Mouse (Mus musculus) intestine, embryonic 14.5 days (tissue): ENCODE results near the gene Itga2b. TPM values are rescaled to one million over a fixed set of nuclear protein-coding genes. Genes with fewer than 3 reads are reported as not detected.

Experiments
- ATAC-seq: fragments of 200-750 bp; cut with Nextera tagmentation; replicated peaks from 2 replicates; pipeline ENCODE4 v1.8.0; 2017; ENCODE audit warnings: low read depth, moderate number of reproducible peaks, moderate TSS enrichment, moderate library complexity; ENCODE audit not compliant: low FRiP score, low TSS enrichment
- DNase-seq: peaks from one replicate; pipeline ENCODE4 v3.0.0-alpha.2; 2018; ENCODE audit warnings: low spot score
- H3K27ac ChIP-seq: fragments of 300-500 bp; sonication (generic); 2 replicates; pipeline ENCODE4 v1.5.1; 2014; ENCODE audit warnings: low read depth, mild to moderate bottlenecking, control low read depth
- H3K27me3 ChIP-seq: fragments of 300-500 bp; sonication (generic); replicated peaks from 2 replicates; pipeline ENCODE4 v1.6.1; 2014; ENCODE audit warnings: low read length, control low read depth; ENCODE audit not compliant: control insufficient read depth, insufficient read depth
- H3K36me3 ChIP-seq: fragments of 300-500 bp; sonication (generic); 2 replicates; pipeline ENCODE4 v1.6.1; 2014; ENCODE audit warnings: low read length, control low read depth; ENCODE audit not compliant: control insufficient read depth, insufficient read depth
- H3K4me1 ChIP-seq: fragments of 300-500 bp; sonication (generic); replicated peaks from 2 replicates; pipeline ENCODE4 v1.6.1; 2014; ENCODE audit warnings: low read length, control low read depth, mixed read lengths; ENCODE audit not compliant: control insufficient read depth, insufficient read depth
- H3K4me2 ChIP-seq: fragments of 300-500 bp; sonication (generic); 2 replicates; pipeline ENCODE4 v1.6.1; 2014; ENCODE audit warnings: low read length
- H3K4me3 ChIP-seq: fragments of 300-500 bp; sonication (generic); 2 replicates; pipeline ENCODE4 v1.5.1; 2014; ENCODE audit warnings: low read depth, low read length, control low read depth, mixed read lengths
- H3K9ac ChIP-seq: fragments of 300-500 bp; sonication (generic); 2 replicates; pipeline ENCODE4 v1.6.1; 2014; ENCODE audit warnings: mild to moderate bottlenecking, low read length
- H3K9me3 ChIP-seq: fragments of 300-500 bp; sonication (generic); 2 replicates; pipeline ENCODE4 v1.6.1; 2016; ENCODE audit warnings: low read length, control low read depth; ENCODE audit not compliant: control insufficient read depth
- WGBS: fragments of 180-500 bp; shearing (Covaris S2); extraction: QIAGEN DNeasy Blood & Tissue Kit; methylation state at CpG from one replicate; pipeline ENCODE4 v1.1.7; 2014; 5-methylcytosine and 5-hydroxymethylcytosine counted together
- polyA plus RNA-seq: library from polyadenylated mRNA; unstranded; fragments of >200 nt; fragmentation: Nextera tagmentation; extraction: Ambion mirVana; gene quantifications from 2 replicates; pipeline ENCODE4 v1.2.1, GENCODE M21; 2014

The Itga2b gene
- polyA plus RNA-seq: 4.9 and 6.4 TPM in 2 replicates

GRCm38 (mm10) chr11:102469648-102470357 lies at the start of gene Itga2b:
Gene Itga2b (minus strand): TSS chr11:102470122.
- Histone ChIP-seq H3K4me2 (no peak within 1 kb of the TSS), H3K27ac (no peak within 1 kb of the TSS), H3K9ac (no peak within 1 kb of the TSS), H3K9me3 (no peaks in the 10 kb centered on the region), H3K4me1 (peaks cover 15% of the 10 kb centered on the region), H3K27me3 (peaks cover 9% of the 10 kb centered on the region; the same call in 1 of the 2 replicates), H3K4me3 (no peak within 1 kb of the TSS), H3K36me3 (no peaks in the 10 kb centered on the region)
- DNase-seq (no peak), ATAC-seq (no peak)
- 58% methylated on average over 11 of the region's 11 CpGs for WGBS

- H3K4me1 ChIP-seq: no peaks in the 10 kb centered on the region
- WGBS: 81% methylated on average over 1 of the region's 1 CpGs
- 0 out of 2 replicates have a peak, but pooled peaks cover 14% of the 10 kb centered on the region for H3K36me3 ChIP-seq
- DNase-seq (no peak), ATAC-seq (no peak)
- no peak overlapping the region for H3K9ac ChIP-seq
- no peak overlapping the region for H3K4me2 ChIP-seq
- H3K27ac ChIP-seq: no peak overlapping the region
- H3K9me3 ChIP-seq: no peaks in the 10 kb centered on the region
- H3K27me3 ChIP-seq: no peaks in the 10 kb centered on the region
- no peak overlapping the region for H3K4me3 ChIP-seq
Measured at GRCm38 (mm10) chr11:102514793-102515424, 45.0 kb upstream of the Itga2b start.

- no peaks in the 10 kb centered on the region for H3K4me1 ChIP-seq
- no peaks in the 10 kb centered on the region for H3K27me3 ChIP-seq
- H3K9me3 ChIP-seq: no peaks in the 10 kb centered on the region
- H3K9ac ChIP-seq: no peak overlapping the region
- H3K36me3 ChIP-seq: peaks cover 28% of the 10 kb centered on the region
- WGBS: 77% methylated on average over 6 of the region's 6 CpGs
- H3K4me2 ChIP-seq: no peak overlapping the region
- ATAC-seq: no peak
- no peak overlapping the region for H3K27ac ChIP-seq
- H3K4me3 ChIP-seq: no peak overlapping the region
- no peak for DNase-seq
Measured at GRCm38 (mm10) chr11:102510226-102510625, 40.3 kb upstream of the Itga2b start.

- ATAC-seq (no peak), DNase-seq (no peak)
- Histone ChIP-seq H3K4me3 (no peak overlapping the region), H3K9ac (no peak overlapping the region), H3K4me2 (no peak overlapping the region), H3K4me1 (no peaks in the 10 kb centered on the region), H3K27me3 (no peaks in the 10 kb centered on the region), H3K36me3 (peaks cover 62% of the 10 kb centered on the region), H3K27ac (no peak overlapping the region), H3K9me3 (no peaks in the 10 kb centered on the region)
- 80% methylated on average over 2 of the region's 2 CpGs for WGBS
Measured at GRCm38 (mm10) chr11:102496732-102497131, 26.8 kb upstream of the Itga2b start.

GRCm38 (mm10) chr11:102496206-102496605 lies 26.3 kb upstream of the Itga2b start:
- Histone ChIP-seq H3K9ac (no peak overlapping the region), H3K9me3 (no peaks in the 10 kb centered on the region), H3K4me3 (no peak overlapping the region), H3K27me3 (no peaks in the 10 kb centered on the region), H3K4me1 (no peaks in the 10 kb centered on the region), H3K27ac (no peak overlapping the region), H3K4me2 (no peak overlapping the region), H3K36me3 (peaks cover 58% of the 10 kb centered on the region)
- ATAC-seq (no peak), DNase-seq (no peak)
- WGBS: 98% methylated on average over 2 of the region's 2 CpGs

- H3K36me3 ChIP-seq: peaks cover 53% of the 10 kb centered on the region
- no peak overlapping the region for H3K9ac ChIP-seq
- H3K4me2 ChIP-seq: no peak overlapping the region
- H3K4me1 ChIP-seq: no peaks in the 10 kb centered on the region
- DNase-seq (no peak), ATAC-seq (no peak)
- no peaks in the 10 kb centered on the region for H3K9me3 ChIP-seq
- no peak overlapping the region for H3K4me3 ChIP-seq
- no peaks in the 10 kb centered on the region for H3K27me3 ChIP-seq
- WGBS: 98% methylated on average over 5 of the region's 5 CpGs
- H3K27ac ChIP-seq: no peak overlapping the region
Measured at GRCm38 (mm10) chr11:102495742-102496141, 25.8 kb upstream of the Itga2b start.

- Histone ChIP-seq H3K4me3 (no peak overlapping the region), H3K4me2 (no peak overlapping the region), H3K4me1 (no peaks in the 10 kb centered on the region), H3K9ac (no peak overlapping the region), H3K27ac (no peak overlapping the region), H3K9me3 (no peaks in the 10 kb centered on the region), H3K36me3 (peaks cover 48% of the 10 kb centered on the region), H3K27me3 (no peaks in the 10 kb centered on the region)
- WGBS: 97% methylated on average over 6 of the region's 6 CpGs
- ATAC-seq: no peak
- no peak for DNase-seq
Measured at GRCm38 (mm10) chr11:102495114-102495513, 25.2 kb upstream of the Itga2b start.

GRCm38 (mm10) chr11:102494063-102494650 lies 24.2 kb upstream of the Itga2b start:
- Histone ChIP-seq H3K36me3 (peaks cover 39% of the 10 kb centered on the region), H3K4me1 (no peaks in the 10 kb centered on the region), H3K4me3 (no peak overlapping the region), H3K27ac (no peak overlapping the region), H3K27me3 (no peaks in the 10 kb centered on the region), H3K9ac (no peak overlapping the region), H3K9me3 (no peaks in the 10 kb centered on the region), H3K4me2 (no peak overlapping the region)
- WGBS: 82% methylated on average over 7 of the region's 7 CpGs
- no peak for ATAC-seq
- DNase-seq: no peak
